Mouse (Mus musculus): Measurements from ENCODE around the gene Plac8. TPM values are rescaled to one million over a fixed set of nuclear protein-coding genes. Genes with fewer than 3 reads are reported as not detected.

The Plac8 gene
- not detected for total RNA-seq (2022)

DNA sequence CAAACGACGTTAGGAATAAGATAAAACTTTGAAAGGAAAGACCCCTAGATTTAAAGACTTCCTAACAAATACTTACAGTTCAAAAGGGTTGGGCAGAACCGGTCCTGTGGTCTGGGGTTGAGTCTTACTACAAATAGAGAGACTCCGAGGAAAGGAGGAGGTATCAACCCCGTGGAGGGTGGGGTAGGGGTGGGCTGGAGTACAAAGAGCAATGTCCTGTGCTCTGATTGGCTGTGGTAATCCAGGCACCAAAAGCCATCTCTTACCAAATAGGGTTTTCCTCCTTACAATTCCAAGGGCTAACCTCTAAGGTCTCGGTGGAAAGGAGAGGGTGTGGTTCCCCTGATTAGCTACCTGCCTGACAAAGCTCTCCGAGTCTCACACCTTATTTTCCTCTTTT, at the start of gene Plac8:
TSS of gene Plac8 (minus strand) at position 177 of the 400 bp plus-strand sequence.
- no peak for DNase-seq (ENCODE audit: low spot score in 2 of 2)

DNA sequence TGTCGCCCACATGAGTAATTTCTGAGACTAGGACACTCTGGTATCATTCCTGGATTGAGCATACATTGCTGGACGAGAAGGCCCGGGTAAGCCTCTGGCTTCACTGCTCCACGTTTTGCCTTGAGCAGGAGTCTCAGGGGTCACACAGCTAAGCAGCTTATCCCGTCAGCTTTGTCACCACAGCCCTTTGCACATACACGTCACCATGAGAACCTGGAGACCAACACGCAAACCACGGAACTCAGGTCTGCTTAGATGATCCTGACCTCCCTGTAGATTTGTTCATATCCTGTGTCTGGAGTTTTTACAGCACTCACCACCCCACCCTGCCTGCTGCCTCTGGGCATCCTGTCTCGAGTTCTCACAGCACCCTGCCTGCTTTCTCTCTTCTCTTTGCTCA, 48.9 kb upstream of the Plac8 start:
- DNase-seq (ENCODE audit: low spot score in 2 of 2): no peak

DNA sequence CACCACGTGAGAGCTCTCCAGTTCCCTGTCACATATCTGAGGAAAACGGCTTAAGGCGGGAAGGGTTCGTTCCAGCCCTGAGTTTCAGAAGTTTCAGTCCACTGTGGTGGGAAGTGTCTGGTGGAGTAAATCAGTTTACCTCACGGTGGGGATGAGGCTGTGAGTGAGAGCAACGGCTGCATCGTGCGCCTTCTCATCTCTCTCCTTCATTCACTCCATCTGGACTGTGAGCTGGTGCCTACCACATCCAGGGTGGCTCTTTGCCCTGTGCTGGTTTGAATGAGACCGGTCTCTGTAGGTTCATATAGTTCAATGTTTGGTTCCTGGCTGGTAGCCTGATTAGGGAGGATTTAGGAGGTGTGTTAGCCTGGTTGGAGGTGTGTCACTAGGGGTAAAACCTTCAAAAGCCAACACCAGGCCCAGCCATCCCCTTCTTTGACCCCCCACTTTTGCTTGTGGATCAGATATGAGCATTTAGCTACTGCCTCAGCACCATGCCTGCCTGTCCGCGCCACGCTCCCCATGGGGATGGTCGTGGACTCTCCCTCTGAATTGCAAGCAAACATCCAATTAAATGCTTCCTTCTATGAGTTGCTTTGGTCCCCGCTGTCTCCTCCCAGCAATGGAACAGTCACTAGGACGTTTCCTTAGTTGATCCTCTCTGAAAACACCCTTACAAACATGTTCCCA, 47.7 kb upstream of the Plac8 start:
- DNase-seq (ENCODE audit: low spot score in 2 of 2): no peak

DNA sequence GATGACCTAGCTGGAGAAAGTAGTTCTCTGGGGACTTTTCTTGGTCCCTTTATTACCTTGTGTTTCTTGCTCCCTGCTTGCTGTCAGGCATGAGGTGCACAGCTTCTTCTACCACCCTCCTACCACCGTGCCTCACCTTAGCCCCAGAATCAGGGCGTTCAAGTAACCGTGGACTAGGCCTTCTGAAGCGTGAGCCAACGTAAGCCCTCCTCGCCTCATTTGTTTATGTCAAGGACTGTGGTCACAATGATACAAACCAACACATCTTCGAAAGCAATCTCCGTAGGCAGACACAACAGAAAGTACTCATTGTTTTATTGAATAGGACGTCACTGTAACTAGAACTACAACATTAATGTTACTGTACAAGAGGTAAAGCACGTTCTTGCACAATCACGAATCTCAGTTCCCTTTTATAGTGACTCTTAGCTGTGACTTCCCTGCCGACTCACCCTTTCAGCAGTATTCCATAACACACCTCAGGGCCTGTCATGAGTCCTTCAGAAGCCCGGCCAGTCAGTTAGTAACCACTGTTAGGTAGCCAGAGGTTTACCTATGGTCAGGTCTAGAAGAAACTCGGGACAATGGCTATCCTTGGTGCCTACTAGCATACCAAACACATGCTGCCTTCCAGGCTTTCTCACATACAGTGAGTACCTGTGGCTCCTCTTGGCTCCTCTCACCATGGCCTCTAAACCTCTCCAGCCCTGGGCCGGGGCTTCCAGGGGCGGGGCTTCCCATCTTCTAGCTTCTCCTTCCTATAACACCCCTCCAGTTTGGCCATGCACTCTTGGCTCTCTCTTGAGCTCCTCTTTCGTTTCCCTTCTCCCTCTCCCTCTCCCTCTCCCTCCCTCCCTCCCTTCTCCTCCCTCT, 42.1 kb upstream of the Plac8 start:
- DNase-seq (ENCODE audit: low spot score in 2 of 2): no peak

DNA sequence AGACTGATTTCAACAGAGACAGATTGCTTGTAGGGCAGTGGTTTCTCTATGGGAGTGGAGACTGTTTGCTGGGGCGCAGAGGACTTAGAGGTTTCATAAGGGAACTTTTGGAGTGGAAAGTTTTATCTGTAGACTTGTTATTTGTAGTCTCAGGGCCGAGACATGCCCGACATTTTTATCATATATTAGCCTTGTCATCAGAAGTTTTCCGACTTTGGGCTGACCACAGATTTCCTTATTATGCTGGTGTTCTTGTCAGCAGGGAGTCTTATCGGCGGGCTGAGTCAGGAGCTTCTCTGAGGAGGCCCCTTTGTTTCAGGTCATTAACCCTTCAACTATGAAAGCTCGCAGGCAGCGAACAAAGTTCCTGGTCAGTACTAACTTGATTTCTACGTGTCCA, 35.8 kb upstream of the Plac8 start:
- DNase-seq (ENCODE audit: low spot score in 2 of 2): no peak

DNA sequence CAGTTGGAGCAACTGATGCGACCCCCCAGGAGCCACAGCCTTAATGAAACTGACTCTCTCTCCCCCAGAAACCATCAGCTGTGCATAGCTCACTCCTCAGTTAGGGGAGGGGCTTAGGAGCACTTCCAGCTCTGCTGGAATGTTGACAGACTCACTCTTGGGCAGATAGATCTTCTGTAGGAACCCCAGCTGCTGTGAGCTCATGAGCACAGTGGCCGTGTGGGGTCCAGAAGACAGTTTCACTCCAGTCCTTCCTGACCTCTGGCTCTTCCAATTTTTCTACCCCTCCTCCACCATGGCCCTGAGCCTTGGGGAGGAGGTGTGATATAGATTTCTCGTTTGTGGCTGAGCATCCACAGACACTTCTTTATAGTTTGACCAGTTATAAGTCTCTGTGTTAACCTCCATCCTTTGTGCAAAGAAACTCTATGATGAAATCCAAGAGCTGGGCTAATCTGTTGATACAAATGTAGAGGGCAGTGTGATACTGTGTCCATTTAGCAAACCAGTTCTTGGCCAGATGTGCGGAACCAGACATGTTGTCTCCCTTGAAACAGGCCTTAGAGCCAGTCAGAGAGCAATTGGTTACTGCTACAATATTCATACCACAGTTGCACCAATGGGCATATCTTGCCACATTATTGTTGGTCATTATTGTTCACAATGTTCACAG, 35.2 kb upstream of the Plac8 start:
- DNase-seq (ENCODE audit: low spot score in 2 of 2): no peak

DNA sequence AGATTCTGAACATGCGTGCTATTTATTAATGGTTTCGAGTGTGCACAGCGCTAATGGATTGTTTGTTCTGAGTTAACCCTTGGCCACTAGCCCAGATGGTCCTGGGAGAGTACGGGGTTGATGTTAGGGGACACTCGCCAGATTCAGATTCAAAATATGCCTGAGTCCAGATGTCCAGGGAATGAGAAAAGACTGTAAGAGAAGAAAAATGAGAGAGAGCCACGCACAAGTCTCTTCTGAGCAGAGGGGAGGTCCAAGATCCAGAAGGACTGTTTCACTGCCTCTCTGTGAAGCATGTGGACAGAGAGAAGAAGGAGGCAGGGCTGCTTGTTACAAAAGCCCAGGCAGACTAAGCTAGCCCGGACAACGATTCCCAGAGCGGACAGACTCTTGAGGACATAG, 33.8 kb upstream of the Plac8 start:
- no peak for DNase-seq (ENCODE audit: low spot score in 2 of 2)

DNA sequence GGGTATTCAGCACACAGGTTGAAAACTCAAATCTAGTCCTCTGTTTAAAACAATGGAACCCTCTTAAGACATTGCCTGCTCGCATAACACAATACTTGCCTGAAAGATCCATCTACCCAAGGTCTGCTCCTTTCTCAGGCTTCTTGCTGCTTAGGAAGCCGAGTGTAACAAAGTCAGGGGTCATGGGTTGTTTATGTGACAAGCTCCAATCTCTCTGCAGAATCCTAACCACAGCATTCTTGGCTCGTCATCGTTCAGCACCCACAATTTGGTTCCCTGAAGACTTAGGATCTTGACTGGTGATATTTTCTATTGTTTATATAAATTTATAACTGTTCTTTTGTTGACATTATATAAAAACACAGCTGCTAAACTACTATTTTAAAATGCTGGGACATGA, 32.0 kb upstream of the Plac8 start:
- DNase-seq (ENCODE audit: low spot score in 2 of 2): no peak

DNA sequence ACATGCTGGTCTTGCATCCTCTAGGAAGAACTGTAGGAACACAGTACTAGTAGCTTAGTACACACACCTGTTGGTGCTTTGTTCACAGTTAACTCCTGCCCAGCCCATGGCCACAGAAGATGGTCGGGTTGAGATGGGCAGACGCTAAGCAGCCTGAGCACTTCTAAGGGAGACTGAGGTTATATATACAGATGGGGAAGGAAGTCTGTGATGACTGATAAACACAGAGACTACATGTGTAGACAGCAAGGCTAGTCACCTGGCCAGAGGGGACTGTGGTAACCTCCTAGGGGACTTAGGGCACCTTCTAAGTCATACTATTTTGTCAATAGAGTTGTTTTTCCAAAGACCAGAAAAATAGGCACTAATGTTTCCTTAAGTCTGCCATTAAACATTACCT, 29.8 kb upstream of the Plac8 start:
- no peak for DNase-seq (ENCODE audit: low spot score in 2 of 2)

DNA sequence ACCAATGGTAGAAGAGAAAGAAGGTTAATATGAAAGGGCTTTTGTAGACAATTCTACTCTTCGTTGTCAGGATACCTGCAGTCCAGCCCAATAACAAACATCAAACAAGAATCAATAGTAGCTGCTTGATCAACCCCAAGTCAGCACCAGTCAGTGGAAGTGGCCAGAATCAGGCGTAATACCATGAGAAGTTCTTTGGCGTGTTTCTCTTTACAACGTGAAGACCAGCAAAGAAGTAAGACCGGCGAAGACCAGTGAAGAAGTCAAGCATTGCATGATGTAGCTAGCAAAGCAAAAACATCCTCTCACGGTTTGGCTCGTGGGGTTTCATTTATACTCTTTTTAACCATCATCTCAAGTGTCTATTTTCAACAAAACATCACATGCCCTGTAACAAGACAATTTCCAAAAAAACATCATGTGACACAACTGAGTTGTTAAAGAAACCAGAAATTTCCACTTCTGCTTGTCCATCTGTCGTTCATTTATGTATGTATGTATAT, 27.0 kb upstream of the Plac8 start:
- no peak for DNase-seq (ENCODE audit: low spot score in 2 of 2)

DNA sequence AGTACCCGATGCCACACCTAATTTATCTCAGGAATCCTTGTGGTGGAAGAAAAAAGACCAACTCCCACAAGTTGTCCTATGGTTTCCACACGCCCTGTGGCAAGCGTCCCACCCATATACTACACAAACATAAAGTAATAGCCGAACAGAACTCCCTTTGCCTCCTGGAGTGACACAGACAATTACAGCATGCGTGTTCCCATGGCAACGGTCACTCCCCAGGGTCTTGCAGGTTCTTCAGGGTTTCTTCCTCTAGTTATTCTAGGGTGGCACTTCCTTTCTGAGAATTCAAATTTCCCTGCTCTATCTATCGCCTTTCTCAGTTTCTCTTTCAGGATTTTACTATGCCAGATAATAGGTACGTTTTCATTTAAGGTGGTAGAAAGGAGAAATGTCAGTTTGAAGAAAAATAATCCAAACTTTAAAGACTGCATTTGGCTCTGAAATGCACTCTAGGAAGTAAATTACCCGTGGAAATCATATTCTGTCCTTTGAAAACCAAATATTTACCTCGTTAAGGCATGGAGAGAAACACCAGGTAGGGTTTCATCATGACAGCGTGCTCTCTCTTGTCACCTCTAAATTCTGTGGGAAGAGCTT, 25.9 kb upstream of the Plac8 start:
- DNase-seq (ENCODE audit: low spot score in 2 of 2): no peak

DNA sequence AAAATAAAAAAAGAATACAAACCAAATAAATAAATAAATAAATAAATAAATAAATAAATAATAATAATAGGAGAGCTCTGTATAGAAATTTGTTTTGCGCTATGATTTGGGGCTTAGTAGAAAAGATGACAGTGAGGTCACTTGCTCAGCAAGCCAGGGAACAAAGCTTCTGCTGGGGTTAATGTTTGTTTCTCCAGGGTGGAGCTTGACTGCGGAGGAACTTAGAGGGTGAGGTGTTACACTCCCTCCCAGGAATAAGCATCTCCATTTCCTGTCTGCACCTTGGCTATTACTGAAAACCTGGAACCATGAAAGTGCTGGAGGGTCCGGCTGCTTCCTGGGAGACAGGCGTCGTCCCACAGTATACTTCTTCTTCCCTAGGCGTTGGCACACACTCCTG, 24.0 kb upstream of the Plac8 start:
- DNase-seq (ENCODE audit: low spot score in 2 of 2): no peak

DNA sequence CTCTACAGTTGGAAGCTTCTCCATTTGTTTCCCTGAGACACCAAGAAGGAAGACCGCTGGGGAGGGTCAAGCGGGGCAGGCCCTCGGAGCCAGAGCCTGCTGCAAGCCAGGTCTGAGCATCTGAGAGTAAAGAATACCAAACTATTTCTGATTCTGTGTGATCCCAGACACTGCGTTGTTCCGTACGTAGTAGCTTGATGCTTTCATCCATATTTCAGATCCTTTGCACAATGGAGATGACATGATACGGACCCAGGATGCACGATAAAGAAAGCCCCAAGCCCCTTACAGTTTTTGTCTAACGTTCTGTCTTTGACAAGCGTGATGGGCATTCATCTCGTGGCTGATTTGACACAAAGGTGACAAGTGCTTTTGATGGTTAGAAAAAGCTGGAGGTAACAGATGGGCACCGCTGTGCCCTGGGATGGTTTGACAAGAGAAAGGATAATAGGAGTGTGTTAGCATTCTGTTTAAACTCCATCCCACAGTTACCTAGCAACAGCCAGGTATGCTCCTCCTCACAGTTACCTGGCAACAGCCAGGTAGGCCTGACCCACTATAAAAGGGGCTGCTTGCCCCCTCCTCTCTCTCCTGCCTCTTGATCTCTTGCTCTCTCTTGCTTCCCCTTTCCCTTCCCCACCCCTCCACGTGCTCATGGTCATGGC, 22.9 kb upstream of the Plac8 start:
- no peak for DNase-seq (ENCODE audit: low spot score in 2 of 2)

DNA sequence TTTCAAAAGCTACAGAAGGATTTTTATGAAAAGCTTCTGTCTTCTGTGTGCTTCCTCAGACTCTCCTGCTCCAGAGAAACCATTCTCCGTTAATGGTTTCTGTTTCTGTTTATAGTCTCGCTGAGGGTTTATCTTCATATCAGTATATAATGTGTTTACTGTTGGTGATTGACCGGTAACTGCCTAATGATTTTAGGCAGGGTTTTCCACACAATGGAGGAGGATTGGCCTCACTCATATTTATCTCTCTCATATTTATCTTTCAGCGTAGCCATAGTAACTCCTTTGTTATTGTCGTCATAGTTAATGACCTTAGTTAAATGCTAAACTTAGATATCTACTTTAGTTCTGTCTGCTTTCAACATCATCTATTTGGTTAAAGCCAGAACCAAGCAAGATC, 18.5 kb upstream of the Plac8 start:
- DNase-seq (ENCODE audit: low spot score in 2 of 2): no peak

DNA sequence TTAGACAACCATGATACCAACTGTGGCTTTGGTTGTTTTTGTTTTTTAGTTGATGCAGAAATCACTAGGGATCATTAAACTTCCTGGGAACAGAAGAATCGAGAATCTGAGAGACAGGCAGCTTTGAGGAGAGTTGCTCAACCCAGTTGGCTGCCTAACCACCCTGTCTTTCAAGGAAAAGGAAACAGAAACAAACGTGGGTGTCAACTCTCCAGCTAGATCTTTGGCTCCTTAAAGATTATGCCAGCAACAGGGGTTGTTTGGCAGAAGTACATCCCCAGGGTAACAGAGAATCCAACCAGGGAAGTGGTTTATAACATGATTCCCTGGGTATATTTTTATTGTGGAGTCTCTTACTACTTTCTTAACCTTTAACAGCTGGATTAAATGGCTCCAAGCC, 15.6 kb upstream of the Plac8 start:
- no peak for DNase-seq (ENCODE audit: low spot score in 2 of 2)

DNA sequence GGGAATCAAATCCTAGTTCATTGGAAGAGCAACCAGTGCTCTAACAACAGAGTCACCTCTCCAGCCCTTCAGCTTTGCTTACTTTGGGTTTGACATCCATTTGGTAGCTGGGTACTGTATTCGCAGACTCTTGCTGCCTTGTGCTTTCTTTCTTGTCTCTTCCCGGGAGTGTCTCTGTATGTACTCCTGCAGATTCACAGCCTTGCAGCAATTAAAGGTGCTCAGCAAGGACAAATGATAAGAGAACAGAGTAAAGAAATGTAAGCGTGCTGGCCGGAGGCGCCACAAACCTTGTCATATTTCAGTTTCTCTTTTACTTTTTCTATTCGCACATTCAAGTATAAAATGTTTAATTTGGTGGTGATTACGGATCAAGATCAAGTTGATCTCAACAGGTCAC, 15.1 kb upstream of the Plac8 start:
- DNase-seq (ENCODE audit: low spot score in 2 of 2): no peak

DNA sequence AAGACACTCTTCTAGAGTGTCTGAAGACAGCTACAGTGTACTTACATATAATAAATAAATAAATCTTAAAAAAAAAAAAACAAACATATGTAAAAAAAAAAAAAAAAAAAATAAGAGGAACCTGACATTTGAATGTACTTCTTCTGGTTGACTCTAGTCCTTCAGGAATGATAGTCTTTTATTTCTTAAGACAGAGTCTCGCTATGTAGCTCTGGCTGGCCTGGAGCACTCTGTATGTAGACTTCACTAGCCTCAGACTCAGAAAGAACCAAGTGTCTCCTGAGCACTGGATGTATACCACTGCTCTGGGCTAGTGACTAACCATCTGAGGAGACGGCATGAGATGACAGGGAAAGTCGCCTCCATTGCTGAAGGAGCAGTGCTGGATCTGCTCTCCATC, 13.6 kb upstream of the Plac8 start:
- no peak for DNase-seq (ENCODE audit: low spot score in 2 of 2)

DNA sequence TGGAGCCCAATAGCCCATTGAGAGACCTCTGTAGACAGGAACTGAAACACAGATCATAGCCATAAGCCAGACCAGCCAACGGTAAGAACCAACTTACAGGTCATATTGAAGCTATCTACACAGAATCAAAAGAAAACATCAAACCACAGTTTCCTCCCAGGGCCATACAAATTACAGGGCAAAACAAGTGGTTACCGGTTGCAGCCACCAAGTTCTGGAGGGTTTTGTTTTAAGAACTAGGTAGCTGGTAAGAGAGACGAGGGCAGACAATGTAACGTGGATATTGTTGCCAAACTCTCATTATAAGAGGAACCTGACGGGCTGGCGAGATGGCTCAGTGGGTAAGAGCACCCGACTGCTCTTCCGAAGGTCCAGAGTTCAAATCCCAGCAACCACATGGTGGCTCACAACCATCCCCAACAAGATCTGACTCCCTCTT, 13.2 kb upstream of the Plac8 start:
- DNase-seq (ENCODE audit: low spot score in 2 of 2): no peak

DNA sequence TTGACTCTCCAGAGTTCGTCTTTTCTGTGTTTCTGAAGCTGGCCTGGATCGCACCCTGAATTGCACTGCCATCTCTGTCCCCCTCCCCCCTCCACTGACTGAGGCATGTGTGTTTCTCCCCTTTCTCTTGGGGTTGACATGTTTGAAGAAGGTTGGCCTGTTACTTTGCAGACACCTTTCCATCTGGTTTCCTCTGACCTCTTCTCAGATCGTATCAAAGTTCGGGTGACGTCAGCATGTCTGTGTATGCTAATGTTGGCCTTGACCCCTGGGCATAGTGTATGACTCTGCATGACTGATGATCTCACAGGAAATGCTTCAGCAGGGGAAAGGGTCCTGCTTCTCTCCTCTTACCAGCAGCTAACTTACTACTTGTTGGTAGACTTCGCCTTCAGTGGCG, 11.0 kb upstream of the Plac8 start:
- DNase-seq (ENCODE audit: low spot score in 2 of 2): no peak

DNA sequence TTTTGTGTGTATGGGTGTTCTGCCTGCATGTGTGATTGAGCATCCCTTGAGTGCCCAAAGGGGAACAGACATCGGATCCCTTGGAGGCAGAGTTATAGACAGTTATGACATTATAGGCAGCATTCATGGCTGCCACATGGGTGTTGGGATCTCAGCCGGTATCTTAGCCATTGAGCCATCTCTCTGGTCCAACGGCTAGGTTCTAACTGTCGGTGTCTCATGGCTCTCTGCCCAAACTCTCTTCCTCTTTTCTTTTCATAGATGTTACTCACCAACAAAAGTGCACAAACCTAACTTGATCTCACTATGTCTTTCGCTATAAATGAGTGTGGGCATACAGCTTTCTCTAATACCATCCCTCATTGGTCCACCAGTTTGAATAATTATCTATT, 10.4 kb upstream of the Plac8 start:
- DNase-seq (ENCODE audit: low spot score in 2 of 2): no peak
